Mouse (Mus musculus) heart, embryonic 13.5 days (tissue): ENCODE measurements around the gene Grk3. TPM values are rescaled to one million over a fixed set of nuclear protein-coding genes. Genes with fewer than 3 reads are reported as not detected.

ENCODE experiments used
- ATAC-seq: fragments of 200-750 bp; cut with Nextera tagmentation; 2 replicates; pipeline ENCODE4 v1.8.0; 2017; ENCODE audit warnings: moderate TSS enrichment; ENCODE audit not compliant: insufficient number of reproducible peaks, low FRiP score, low TSS enrichment; ENCODE audit errors: extremely low read depth
- H3K27ac ChIP-seq: fragments of 300-500 bp; sonication (generic); replicated peaks from 2 replicates; pipeline ENCODE4 v1.5.1; 2015; ENCODE audit warnings: moderate library complexity, mild to moderate bottlenecking, inconsistent platforms
- H3K27me3 ChIP-seq: fragments of 300-500 bp; sonication (generic); replicated peaks from 2 replicates; pipeline ENCODE4 v1.6.1; 2015; ENCODE audit warnings: mild to moderate bottlenecking, inconsistent platforms
- H3K36me3 ChIP-seq: fragments of 300-500 bp; sonication (generic); 2 replicates; pipeline ENCODE4 v1.6.1; 2015; ENCODE audit warnings: mild to moderate bottlenecking, inconsistent platforms
- H3K4me1 ChIP-seq: fragments of 300-500 bp; sonication (generic); 2 replicates; pipeline ENCODE4 v1.6.1; 2015; ENCODE audit warnings: inconsistent platforms
- H3K4me2 ChIP-seq: fragments of 300-500 bp; sonication (generic); 2 replicates; pipeline ENCODE4 v1.6.1; 2015; ENCODE audit warnings: inconsistent platforms, mild to moderate bottlenecking, moderate library complexity
- H3K4me3 ChIP-seq: fragments of 300-500 bp; sonication (generic); 2 replicates; pipeline ENCODE4 v1.5.1; 2015; ENCODE audit warnings: moderate library complexity, mild to moderate bottlenecking, inconsistent platforms
- H3K9ac ChIP-seq: fragments of 300-500 bp; sonication (generic); 2 replicates; pipeline ENCODE4 v1.6.1; 2015; ENCODE audit warnings: inconsistent platforms, mild to moderate bottlenecking, moderate library complexity
- H3K9me3 ChIP-seq: fragments of 300-500 bp; sonication (generic); 2 replicates; pipeline ENCODE4 v1.6.1; 2016; ENCODE audit warnings: inconsistent platforms
- WGBS: fragments of 180-500 bp; shearing (Covaris S2); methylation state at CpG from one replicate; pipeline ENCODE4 v1.1.7; 2015; ENCODE audit warnings: mixed read lengths; 5-methylcytosine and 5-hydroxymethylcytosine counted together
- polyA plus RNA-seq: library from polyadenylated mRNA; unstranded; fragments of >200 nt; fragmentation: Nextera tagmentation; extraction: Ambion mirVana; gene quantifications from 2 replicates; pipeline ENCODE4 v1.2.1, GENCODE M21; 2015

Grk3 gene
- polyA plus RNA-seq, 1 experiment from 2014 or later, result 12.3 TPM

DNA sequence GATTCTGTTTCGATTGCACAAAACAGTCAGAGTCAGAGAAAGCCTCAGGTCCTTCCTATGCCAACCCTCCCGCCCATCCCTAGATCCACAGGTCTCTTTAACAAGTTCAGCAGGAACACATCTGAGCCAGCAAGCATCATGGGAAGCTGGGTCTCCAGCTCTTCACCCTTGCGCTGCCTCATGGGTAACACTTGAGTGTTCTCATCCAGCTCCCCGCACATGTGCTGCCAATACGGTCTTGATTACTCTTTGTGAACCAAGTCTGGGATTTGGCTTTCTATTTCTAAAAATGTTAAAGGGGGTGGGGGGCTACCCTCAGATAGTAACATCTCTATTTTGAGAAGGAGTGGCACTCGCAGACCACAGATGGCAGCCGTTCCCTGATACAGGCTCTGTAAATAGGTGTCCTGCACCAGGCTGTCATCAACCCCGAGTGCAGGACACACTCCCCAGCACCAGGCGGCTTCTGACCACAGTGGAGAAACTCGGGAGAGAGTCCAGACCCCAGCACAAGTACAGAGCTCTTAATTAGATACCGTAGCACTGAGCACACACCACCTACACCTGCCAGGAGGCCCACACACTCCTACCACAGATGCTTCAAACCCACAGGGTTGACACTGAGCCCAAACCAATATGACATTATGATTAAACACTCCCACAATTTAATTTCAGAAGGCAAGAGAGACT is 82.6 kb downstream of the Grk3 start:
- peak overlapping the region; percentile 18; the same call in 1 of the 2 replicates for H3K4me2 ChIP-seq
- peak overlapping the region; percentile 71 for H3K27ac ChIP-seq
- no peak overlapping the region for H3K9ac ChIP-seq
- H3K4me1 ChIP-seq, result peaks cover 49% of the 10 kb centered on the region
- no peaks in the 10 kb centered on the region for H3K9me3 ChIP-seq
- peaks cover 15% of the 10 kb centered on the region for H3K36me3 ChIP-seq
- 39% methylated on average over 11 of the region's 11 CpGs for WGBS
- no peaks in the 10 kb centered on the region for H3K27me3 ChIP-seq
- peak; percentile 65; the same call in 1 of the 2 replicates for ATAC-seq
- H3K4me3 ChIP-seq, result no peak overlapping the region

DNA sequence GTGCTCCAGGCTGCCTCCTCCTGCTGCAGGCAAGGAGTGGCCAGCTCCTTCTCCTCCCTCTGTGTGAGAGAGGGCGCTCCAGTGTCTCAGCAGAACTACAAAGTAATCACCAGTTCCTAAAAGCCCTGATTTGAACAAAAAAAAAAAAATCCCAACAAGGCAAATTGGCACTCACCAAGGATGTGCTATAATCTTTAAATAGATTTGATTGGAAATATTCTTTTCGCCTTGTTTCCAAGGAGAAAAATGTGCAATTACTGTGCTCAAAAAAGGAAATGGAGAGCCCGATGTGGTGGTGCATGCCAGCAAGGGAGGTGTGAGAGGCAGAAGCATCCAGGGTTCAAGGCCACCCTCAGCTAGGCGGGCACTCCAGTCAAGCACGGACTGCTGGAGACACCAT is 83.7 kb downstream of the Grk3 start:
- H3K27ac ChIP-seq, result peak overlapping the region; percentile 71; the same call in 1 of the 2 replicates
- no peaks in the 10 kb centered on the region for H3K9me3 ChIP-seq
- ATAC-seq, result no peak
- H3K27me3 ChIP-seq, result no peaks in the 10 kb centered on the region
- no peak overlapping the region for H3K9ac ChIP-seq
- H3K4me1 ChIP-seq, result peaks cover 49% of the 10 kb centered on the region
- H3K4me2 ChIP-seq, result no peak overlapping the region
- 81% methylated on average over 5 of the region's 5 CpGs for WGBS
- H3K36me3 ChIP-seq, result peaks cover 21% of the 10 kb centered on the region
- H3K4me3 ChIP-seq, result no peak overlapping the region

GRCm38 (mm10) chr5:112928201-112928881 is 87.2 kb downstream of the Grk3 start:
- Histone ChIP-seq H3K9me3 (no peaks in the 10 kb centered on the region), H3K36me3 (peaks cover 21% of the 10 kb centered on the region), H3K27me3 (no peaks in the 10 kb centered on the region), H3K4me3 (no peak overlapping the region), H3K4me1 (peaks cover 33% of the 10 kb centered on the region), H3K9ac (no peak overlapping the region), H3K4me2 (no peak overlapping the region), H3K27ac (no peak overlapping the region)
- ATAC-seq, result no peak
- 35% methylated on average over 10 of the region's 10 CpGs for WGBS

DNA sequence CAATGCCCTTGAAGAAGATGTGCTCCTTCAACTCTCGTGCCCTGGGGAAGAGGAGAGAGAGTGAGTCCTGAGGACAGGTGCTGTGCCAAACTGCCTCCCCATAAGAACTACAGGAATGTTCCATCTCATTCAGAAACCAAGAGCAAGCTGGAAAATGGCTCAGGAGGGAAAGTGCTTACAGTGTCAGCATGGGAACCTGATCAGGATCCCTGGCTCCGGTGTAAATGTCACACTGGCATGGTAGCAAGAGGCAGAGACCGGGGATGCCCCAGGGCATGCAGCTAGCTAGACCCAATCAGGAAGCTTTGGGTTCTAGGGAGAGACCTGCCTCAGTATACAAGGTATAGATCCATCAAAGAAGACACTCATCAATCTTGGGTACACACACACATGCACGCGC is 90.2 kb downstream of the Grk3 start:
- Histone ChIP-seq H3K27ac (no peak overlapping the region), H3K9me3 (no peaks in the 10 kb centered on the region), H3K4me2 (no peak overlapping the region), H3K4me1 (peaks cover 26% of the 10 kb centered on the region), H3K27me3 (no peaks in the 10 kb centered on the region), H3K4me3 (no peak overlapping the region), H3K9ac (no peak overlapping the region), H3K36me3 (peaks cover 21% of the 10 kb centered on the region)
- WGBS, result 91% methylated on average over 5 of the region's 5 CpGs
- no peak for ATAC-seq

DNA sequence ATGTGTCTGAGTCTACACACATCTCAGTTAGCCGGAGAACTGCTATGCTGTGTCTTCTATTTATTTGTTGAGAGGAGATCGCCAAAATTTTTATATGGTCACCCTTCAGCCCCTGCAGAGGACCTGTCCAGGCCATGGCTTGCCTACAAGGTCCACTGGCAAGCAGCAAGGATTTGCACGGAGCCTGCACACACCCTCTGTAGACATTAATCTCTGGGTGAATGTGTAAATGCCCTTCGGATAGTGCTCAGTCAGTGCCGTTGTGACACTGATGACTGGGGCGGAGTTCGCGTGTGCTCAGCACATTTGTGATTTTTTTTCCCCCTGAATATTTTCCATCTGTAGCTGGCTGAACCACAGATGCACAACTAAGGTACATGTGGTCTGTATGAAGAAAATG is 90.8 kb downstream of the Grk3 start:
- ATAC-seq, result no peak
- Histone ChIP-seq H3K4me1 (peaks cover 29% of the 10 kb centered on the region), H3K4me3 (no peak overlapping the region), H3K9me3 (no peaks in the 10 kb centered on the region), H3K4me2 (no peak overlapping the region), H3K27me3 (no peaks in the 10 kb centered on the region), H3K27ac (no peak overlapping the region), H3K9ac (no peak overlapping the region), H3K36me3 (peaks cover 21% of the 10 kb centered on the region)
- 83% methylated on average over 8 of the region's 8 CpGs for WGBS

GRCm38 (mm10) chr5:112923841-112924240 is 91.8 kb downstream of the Grk3 start:
- WGBS, result 80% methylated on average over 14 of the region's 14 CpGs
- peak overlapping the region; percentile 24; the same call in 1 of the 2 replicates for H3K9ac ChIP-seq
- H3K27ac ChIP-seq, result peak overlapping the region; percentile 67
- peak overlapping the region; percentile 21 for H3K4me2 ChIP-seq
- ATAC-seq, result no peak
- H3K9me3 ChIP-seq, result no peaks in the 10 kb centered on the region
- peaks cover 18% of the 10 kb centered on the region for H3K36me3 ChIP-seq
- H3K4me1 ChIP-seq, result peaks cover 31% of the 10 kb centered on the region
- no peaks in the 10 kb centered on the region for H3K27me3 ChIP-seq
- H3K4me3 ChIP-seq, result peak overlapping the region; percentile 6; the same call in 1 of the 2 replicates

DNA sequence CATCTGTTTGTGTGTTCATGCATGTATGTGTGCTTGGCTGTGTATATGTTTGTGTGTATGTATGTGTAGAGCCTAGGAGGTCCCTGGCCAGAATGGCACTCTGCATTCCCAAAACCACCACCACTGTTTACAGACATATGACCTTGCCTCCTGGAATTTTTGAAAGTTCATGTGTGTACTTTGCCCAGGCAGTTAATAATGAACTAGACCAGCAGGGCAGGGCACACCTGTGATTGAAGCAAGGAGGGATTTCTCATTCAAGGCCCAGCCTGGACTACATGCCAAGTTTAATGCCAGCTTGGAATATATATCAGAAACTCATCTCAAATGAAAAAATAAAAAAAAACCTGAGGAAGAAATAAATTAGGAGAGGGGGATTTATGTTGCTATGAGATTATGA is 93.7 kb downstream of the Grk3 start:
- peaks cover 12% of the 10 kb centered on the region for H3K36me3 ChIP-seq
- H3K9me3 ChIP-seq, result no peaks in the 10 kb centered on the region
- H3K27me3 ChIP-seq, result no peaks in the 10 kb centered on the region
- H3K4me2 ChIP-seq, result no peak overlapping the region
- peaks cover 27% of the 10 kb centered on the region for H3K4me1 ChIP-seq
- ATAC-seq, result no peak
- H3K27ac ChIP-seq, result no peak overlapping the region
- no peak overlapping the region for H3K4me3 ChIP-seq
- H3K9ac ChIP-seq, result no peak overlapping the region

DNA sequence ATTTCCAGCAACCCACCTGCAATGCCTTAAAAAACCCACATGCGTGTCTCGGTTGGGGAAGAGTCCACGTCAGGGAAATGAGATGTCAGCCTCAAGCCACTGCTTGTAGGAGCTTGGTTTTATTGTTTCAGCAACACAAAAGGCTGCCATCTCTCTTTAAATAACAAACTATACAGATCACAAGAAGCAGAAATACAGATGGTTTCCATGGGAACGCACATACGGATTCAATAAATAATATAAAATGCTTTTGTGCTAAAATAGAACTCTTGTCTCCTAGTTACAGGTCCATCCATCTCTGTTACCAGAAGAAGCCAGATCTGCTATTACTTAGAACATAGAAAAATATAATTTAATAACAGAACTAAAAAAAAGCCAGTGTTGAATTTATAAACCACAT is 105.2 kb downstream of the Grk3 start:
- Histone ChIP-seq H3K9me3 (no peaks in the 10 kb centered on the region; the same call in 1 of the 2 replicates), H3K4me3 (no peak overlapping the region), H3K27ac (no peak overlapping the region), H3K27me3 (no peaks in the 10 kb centered on the region), H3K9ac (no peak overlapping the region), H3K36me3 (peaks cover 10% of the 10 kb centered on the region), H3K4me2 (no peak overlapping the region), H3K4me1 (peaks cover 33% of the 10 kb centered on the region)
- no peak for ATAC-seq
- WGBS, result 86% methylated on average over 5 of the region's 5 CpGs

GRCm38 (mm10) chr5:112908169-112908614 is 107.4 kb downstream of the Grk3 start:
- Histone ChIP-seq H3K4me3 (no peak overlapping the region), H3K4me2 (no peak overlapping the region), H3K9me3 (peaks cover 5% of the 10 kb centered on the region; the same call in 1 of the 2 replicates), H3K36me3 (no peaks in the 10 kb centered on the region; the same call in 1 of the 2 replicates), H3K27ac (peak overlapping the region; percentile 75), H3K27me3 (no peaks in the 10 kb centered on the region), H3K4me1 (peaks cover 21% of the 10 kb centered on the region), H3K9ac (no peak overlapping the region)
- ATAC-seq, result peak; percentile 66; the same call in 1 of the 2 replicates
- WGBS, result 5% methylated on average over 2 of the region's 2 CpGs

GRCm38 (mm10) chr5:112907504-112907903 is 108.1 kb downstream of the Grk3 start:
- Histone ChIP-seq H3K27me3 (no peaks in the 10 kb centered on the region), H3K4me2 (no peak overlapping the region), H3K9ac (no peak overlapping the region), H3K4me1 (peaks cover 21% of the 10 kb centered on the region), H3K27ac (peak overlapping the region; percentile 75), H3K9me3 (peaks cover 5% of the 10 kb centered on the region; the same call in 1 of the 2 replicates), H3K4me3 (no peak overlapping the region), H3K36me3 (no peaks in the 10 kb centered on the region)
- ATAC-seq, result no peak
- WGBS, result 62% methylated on average over 6 of the region's 6 CpGs

DNA sequence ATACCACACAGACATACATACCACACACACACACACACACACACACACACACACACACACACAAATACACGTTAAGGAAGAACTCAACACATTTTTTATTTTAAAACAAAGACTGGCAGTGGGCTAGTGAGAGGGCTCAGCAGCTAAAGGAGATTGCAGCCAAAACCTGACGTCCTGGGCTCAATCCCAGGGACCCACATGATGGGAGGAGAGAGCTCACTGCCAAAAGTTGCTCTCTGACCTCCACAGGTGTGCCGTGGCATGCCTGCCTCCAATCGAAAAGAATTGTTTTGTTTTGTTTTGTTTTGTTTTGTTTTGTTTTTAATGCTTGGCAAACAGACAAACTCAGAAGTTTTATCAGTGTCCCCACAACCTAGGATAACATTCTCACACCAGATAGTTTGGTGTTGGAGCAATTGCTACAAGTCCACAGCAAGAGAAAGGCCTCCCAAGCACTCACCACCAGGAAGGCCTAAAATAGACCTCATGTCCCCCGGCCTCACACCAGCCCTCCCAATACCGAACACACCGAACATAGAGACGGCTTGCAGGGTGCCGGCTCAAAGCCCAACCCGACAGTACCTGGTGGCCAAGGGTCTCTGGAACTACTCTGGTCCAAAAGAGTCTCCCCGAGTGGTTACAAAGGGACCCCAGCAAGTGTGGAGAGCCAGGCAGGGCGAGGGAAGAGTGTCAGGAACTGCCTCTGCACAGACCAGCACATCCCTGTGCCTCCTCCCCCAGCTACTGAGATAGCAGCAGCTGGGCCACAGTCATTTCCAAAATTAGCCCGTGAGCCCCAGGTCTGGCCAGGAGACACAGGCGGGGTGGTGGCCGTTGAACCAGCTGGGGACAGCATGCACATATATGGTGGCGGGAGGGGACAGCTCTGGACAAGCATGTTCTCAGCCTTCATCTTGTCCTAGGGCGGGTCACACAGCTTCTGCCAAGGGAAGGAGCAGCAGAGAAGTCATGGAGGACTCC is 119.6 kb downstream of the Grk3 start, which contains the start of gene Myo18b:
Myo18b (minus strand) TSS at position 689 of the 981 bp plus-strand sequence.
- Histone ChIP-seq H3K27ac (peak within 1 kb of the TSS; percentile 99), H3K36me3 (peaks cover 13% of the 10 kb centered on the region), H3K4me1 (peaks cover 26% of the 10 kb centered on the region), H3K4me3 (peak within 1 kb of the TSS; percentile 60), H3K4me2 (peak within 1 kb of the TSS; percentile 74), H3K27me3 (no peaks in the 10 kb centered on the region), H3K9me3 (0 out of 2 replicates have a peak, but pooled peaks cover 7% of the 10 kb centered on the region), H3K9ac (peak within 1 kb of the TSS; percentile 88)
- ATAC-seq, result peak; percentile 69; the same call in 1 of the 2 replicates
- WGBS, result 27% methylated on average over 17 of the region's 17 CpGs
